Mouse (Mus musculus) liver, adult 2 months (tissue): Measurements from ENCODE around the gene Olfr1179. TPM values are rescaled to one million over a fixed set of nuclear protein-coding genes. Genes with fewer than 3 reads are reported as not detected.

Source experiments
- DNase-seq: peaks from one replicate; pipeline ENCODE4 v3.0.0-alpha.2; 2011; ENCODE audit warnings: low read depth, low spot score; ENCODE audit errors: extremely low read depth
- H3K27ac ChIP-seq: fragments of 200-500 bp; replicated peaks from 2 replicates; pipeline ENCODE4 v1.5.1; 2012; ENCODE audit warnings: low read depth, mild to moderate bottlenecking, control low read depth, inconsistent platforms, low read length; ENCODE audit not compliant: insufficient read depth
- H3K27me3 ChIP-seq: fragments of 200-500 bp; 2 replicates; pipeline ENCODE4 v1.6.1; 2012; ENCODE audit warnings: mild to moderate bottlenecking, moderate library complexity, low read length, inconsistent platforms; ENCODE audit not compliant: control insufficient read depth, insufficient read depth
- H3K36me3 ChIP-seq: fragments of 200-500 bp; 2 replicates; pipeline ENCODE4 v1.6.1; 2012; ENCODE audit warnings: low read length, inconsistent platforms; ENCODE audit not compliant: control insufficient read depth, insufficient read depth
- H3K4me1 ChIP-seq: fragments of 200-500 bp; 2 replicates; pipeline ENCODE4 v1.6.1; 2011; ENCODE audit warnings: low read length; ENCODE audit not compliant: control insufficient read depth, insufficient read depth
- H3K4me3 ChIP-seq: fragments of 200-500 bp; 2 replicates; pipeline ENCODE4 v1.5.1; 2011; ENCODE audit warnings: low read depth, mild to moderate bottlenecking, control low read depth, low read length, moderate library complexity; ENCODE audit not compliant: insufficient read depth
- H3K79me2 ChIP-seq: fragments of 200-500 bp; 2 replicates; pipeline ENCODE4 v1.6.1; 2012; ENCODE audit warnings: inconsistent platforms, mild to moderate bottlenecking, low read length, moderate library complexity; ENCODE audit not compliant: control insufficient read depth, insufficient read depth
- H3K9ac ChIP-seq: fragments of 200-500 bp; 2 replicates; pipeline ENCODE4 v1.6.1; 2012; ENCODE audit warnings: low read depth, mild to moderate bottlenecking, control low read depth, inconsistent platforms, low read length
- CTCF ChIP-seq: fragments of 200-500 bp; IDR thresholded peaks from 2 replicates; pipeline ENCODE4 v1.5.1; 2011; ENCODE audit warnings: low read depth, low read length, control low read depth
- POLR2A ChIP-seq: fragments of 200-500 bp; IDR thresholded peaks from 2 replicates; pipeline ENCODE4 v1.6.1; 2011; ENCODE audit warnings: low read length, control low read depth; ENCODE audit not compliant: insufficient read depth; ENCODE audit errors: extremely low read depth
- WGBS: fragments of 180-500 bp; shearing (Covaris S2); methylation state at CpG from one replicate; pipeline ENCODE4 v1.1.7; 2018; 5-methylcytosine and 5-hydroxymethylcytosine counted together
- polyA plus RNA-seq: library from polyadenylated mRNA; depleted of rRNA; stranded (reverse); fragments of >200 nt; gene quantifications from 2 replicates; pipeline ENCODE4 v1.2.3, GENCODE M21; 2012; rRNA removed
- total RNA-seq: library from RNA; depleted of rRNA; stranded (reverse); fragments of >200 nt; gene quantifications from 2 replicates; pipeline ENCODE4 v1.2.3, GENCODE M21; 2014; rRNA removed

Gene Olfr1179
- total and polyA plus RNA-seq, 2 experiments = not detected

DNA sequence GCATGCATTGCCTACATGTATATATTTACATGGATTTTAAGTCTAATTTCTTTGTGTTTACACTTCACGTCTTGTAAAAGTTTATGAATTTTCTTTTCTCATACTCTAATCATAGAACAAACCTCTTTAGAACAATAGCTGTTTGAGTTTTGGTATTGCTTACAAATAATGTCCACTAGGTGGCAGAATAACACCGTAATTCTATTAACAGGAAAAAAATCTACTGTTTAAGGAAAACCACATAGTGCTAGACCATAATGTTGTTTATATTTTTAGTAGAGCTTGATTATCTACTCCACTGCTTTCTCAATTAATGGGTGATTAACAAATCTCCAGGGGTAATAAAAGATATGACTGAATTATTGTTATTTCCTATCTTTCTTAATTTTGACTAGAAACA, 49.9 kb downstream of the Olfr1179 start:
- Histone ChIP-seq H3K79me2 (no peaks in the 10 kb centered on the region), H3K27me3 (no peaks in the 10 kb centered on the region), H3K36me3 (no peaks in the 10 kb centered on the region), H3K27ac (no peak overlapping the region), H3K4me3 (no peak overlapping the region), H3K9ac (no peak overlapping the region), H3K4me1 (no peaks in the 10 kb centered on the region)
- peak; percentile 37 for TF ChIP-seq CTCF
- TF ChIP-seq POLR2A = no peak
- WGBS = 0% methylated on average over 2 of the region's 2 CpGs
- peak; percentile 17 for DNase-seq

Other genes with a start within 250 kb of the Olfr1179 start
- not detected in 2 replicates for gene Olfr1168, start 224.6 kb downstream of the Olfr1179 start, total RNA-seq
- not detected in 2 replicates for gene Olfr1168, start 224.6 kb downstream of the Olfr1179 start, polyA plus RNA-seq
- not detected in 2 replicates for gene Olfr1170, start 178.1 kb downstream of the Olfr1179 start, total RNA-seq
- not detected in 2 replicates for gene Olfr1170, start 178.1 kb downstream of the Olfr1179 start, polyA plus RNA-seq
- gene Olfr1173, start 126.6 kb downstream of the Olfr1179 start, total RNA-seq = not detected in 2 replicates
- not detected in 2 replicates for gene Olfr1173, start 126.6 kb downstream of the Olfr1179 start, polyA plus RNA-seq
- not detected in 2 replicates for gene Olfr1174-ps, start 91.3 kb downstream of the Olfr1179 start, total RNA-seq
- not detected in 2 replicates for gene Olfr1174-ps, start 91.3 kb downstream of the Olfr1179 start, polyA plus RNA-seq
- gene Olfr1175-ps, start 79.2 kb downstream of the Olfr1179 start, total RNA-seq = not detected in 2 replicates
- gene Olfr1175-ps, start 79.2 kb downstream of the Olfr1179 start, polyA plus RNA-seq = not detected in 2 replicates
- gene Olfr1176, start 69.7 kb downstream of the Olfr1179 start, total RNA-seq = not detected in 2 replicates
- gene Olfr1176, start 69.7 kb downstream of the Olfr1179 start, polyA plus RNA-seq = not detected in 2 replicates
- gene Olfr1177-ps, start 60.0 kb downstream of the Olfr1179 start, total RNA-seq = not detected in 2 replicates
- gene Olfr1177-ps, start 60.0 kb downstream of the Olfr1179 start, polyA plus RNA-seq = not detected in 2 replicates
- not detected in 2 replicates for gene Olfr1178, start 19.4 kb downstream of the Olfr1179 start, total RNA-seq
- gene Olfr1178, start 19.4 kb downstream of the Olfr1179 start, polyA plus RNA-seq = not detected in 2 replicates
- gene Olfr1180, start 12.7 kb upstream of the Olfr1179 start, total RNA-seq = not detected in 2 replicates
- gene Olfr1180, start 12.7 kb upstream of the Olfr1179 start, polyA plus RNA-seq = not detected in 2 replicates
- gene Olfr1181, start 19.7 kb upstream of the Olfr1179 start, total RNA-seq = not detected in 2 replicates
- not detected in 2 replicates for gene Olfr1181, start 19.7 kb upstream of the Olfr1179 start, polyA plus RNA-seq
- gene Gm13757, start 42.7 kb upstream of the Olfr1179 start, total RNA-seq = not detected in 2 replicates
- not detected in 2 replicates for gene Gm13757, start 42.7 kb upstream of the Olfr1179 start, polyA plus RNA-seq
- gene Olfr1183, start 48.4 kb upstream of the Olfr1179 start, total RNA-seq = not detected in 2 replicates
- not detected in 2 replicates for gene Olfr1183, start 48.4 kb upstream of the Olfr1179 start, polyA plus RNA-seq
- not detected in 2 replicates for gene Olfr1184, start 77.1 kb upstream of the Olfr1179 start, total RNA-seq
- gene Olfr1184, start 77.1 kb upstream of the Olfr1179 start, polyA plus RNA-seq = not detected in 2 replicates
- gene Olfr1185-ps1, start 86.9 kb upstream of the Olfr1179 start, total RNA-seq = not detected in 2 replicates
- gene Olfr1185-ps1, start 86.9 kb upstream of the Olfr1179 start, polyA plus RNA-seq = not detected in 2 replicates
- gene Olfr1186, start 112.1 kb upstream of the Olfr1179 start, total RNA-seq = not detected in 2 replicates
- not detected in 2 replicates for gene Olfr1186, start 112.1 kb upstream of the Olfr1179 start, polyA plus RNA-seq
- gene Olfr1188, start 150.5 kb upstream of the Olfr1179 start, total RNA-seq = not detected in 2 replicates
- not detected in 2 replicates for gene Olfr1188, start 150.5 kb upstream of the Olfr1179 start, polyA plus RNA-seq
- not detected in 2 replicates for gene Olfr1189, start 180.0 kb upstream of the Olfr1179 start, total RNA-seq
- not detected in 2 replicates for gene Olfr1189, start 180.0 kb upstream of the Olfr1179 start, polyA plus RNA-seq
- not detected in 2 replicates for gene Olfr1191-ps1, start 234.1 kb upstream of the Olfr1179 start, total RNA-seq
- gene Olfr1191-ps1, start 234.1 kb upstream of the Olfr1179 start, polyA plus RNA-seq = not detected in 2 replicates
- gene Olfr1192-ps1, start 242.1 kb upstream of the Olfr1179 start, total RNA-seq = not detected in 2 replicates
- gene Olfr1192-ps1, start 242.1 kb upstream of the Olfr1179 start, polyA plus RNA-seq = not detected in 2 replicates